Mouse (Mus musculus) lung, adult 2 months (tissue): ENCODE results near the gene Adipoq.

ENCODE experiments used
- CTCF ChIP-seq: fragments of 200-500 bp; IDR thresholded peaks from 2 replicates; pipeline ENCODE4 v1.5.1; 2011; ENCODE audit warnings: mild to moderate bottlenecking, low read length, control low read depth; ENCODE audit not compliant: insufficient read depth
- POLR2A ChIP-seq: fragments of 200-500 bp; IDR thresholded peaks from 2 replicates; pipeline ENCODE4 v1.6.1; 2011; ENCODE audit warnings: low read depth, mild to moderate bottlenecking, control low read depth, low read length, borderline replicate concordance; ENCODE audit errors: extremely low read depth

- TF ChIP-seq CTCF (no peak), POLR2A (no peak)
Observed at GRCm38 (mm10) chr16:23196791-23197190, 50.5 kb downstream of the Adipoq start.
